In the genomic region with DNA sequence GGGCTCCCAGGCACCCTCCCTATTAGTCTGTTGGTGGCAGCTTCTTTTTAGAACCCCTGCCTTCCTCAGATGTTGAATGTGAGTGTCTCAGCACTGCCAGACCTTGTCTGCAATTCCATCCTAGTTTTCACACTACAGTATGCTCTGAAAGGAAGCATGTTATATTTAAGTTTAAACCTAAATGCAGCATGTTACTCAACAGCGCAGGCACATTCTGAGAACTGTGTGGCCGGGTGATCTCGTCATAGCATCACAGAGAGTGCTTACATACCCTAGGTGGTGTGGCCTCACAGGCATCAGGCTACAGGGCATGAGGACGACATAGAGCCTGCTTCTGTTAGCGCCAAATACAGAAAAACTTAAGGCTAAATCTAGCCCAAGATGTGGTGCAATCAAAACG, we compare ENCODE assay signal across 21 mouse cellular contexts. TPM values are rescaled to one million over a fixed set of nuclear protein-coding genes. Genes with fewer than 3 reads are reported as not detected.
DNase-seq lines count a peak whose midpoint lies in the region; ATAC-seq and TF ChIP-seq lines count a peak whose summit lies in the region.
"Had no signal": no experiment of that assay in that cellular context is flagged by ENCODE, and none has a peak within 500 bp of the region (broad histone marks: within the 10 kb centered on the region; RNA-seq: fewer than 3 reads in every experiment).

No protein-coding gene starts in this region.

- H3K27me3 ChIP-seq in midbrain, embryonic 13.5 days, result no peaks in the 10 kb centered on the region
- no peaks in the 10 kb centered on the region for H3K27me3 ChIP-seq in midbrain, postnatal 0 days (ENCODE audit: insufficient read depth, low read length)
- H3K27me3 ChIP-seq: embryonic facial prominence, embryonic 15.5 days; hindbrain, embryonic 13.5 days had no signal

- 86% methylated on average over 6 of the region's 6 CpGs for WGBS in midbrain, embryonic 13.5 days
- WGBS in midbrain, postnatal 0 days, result 81% methylated on average over 6 of the region's 6 CpGs
- 86% methylated on average over 6 of the region's 6 CpGs for WGBS in lung, adult 2 months

- H3K4me2 ChIP-seq in midbrain, embryonic 13.5 days (replicated peaks), result no peak overlapping the region
- no peak overlapping the region for H3K4me2 ChIP-seq in midbrain, postnatal 0 days (ENCODE audit: low read depth, low read length, poor library complexity, severe bottlenecking)
- H3K4me2 ChIP-seq: embryonic facial prominence, embryonic 15.5 days; hindbrain, embryonic 13.5 days had no signal

- intact Hi-C loops in left cerebral cortex, adult 2 months (cut with DNase I), result loop anchor here (2.0 kb wide), 1 partner anchor 55 kb away; no protein-coding TSS in a partner anchor
- intact Hi-C loops in left cerebral cortex, postnatal 36 days (cut with DNase I), result no loop called here

- TF ChIP-seq CTCF in left cerebral cortex, adult 2 months (IDR thresholded peaks at IDR 0.05), result no peak
- TF ChIP-seq CTCF in cortical plate, adult 2 months (IDR thresholded peaks at IDR 0.05; ENCODE audit: extremely low read depth, insufficient read depth, low read length), result no peak
- TF ChIP-seq CTCF in midbrain, postnatal 0 days (IDR thresholded peaks at IDR 0.05), result no peak
- TF ChIP-seq CTCF in lung, adult 2 months (IDR thresholded peaks at IDR 0.05; ENCODE audit: insufficient read depth, low read length), result no peak

- peak overlapping the region; percentile 38 for H3K27ac ChIP-seq in left cerebral cortex, adult 2 months
- H3K27ac ChIP-seq in cortical plate, adult 2 months (ENCODE audit: insufficient read depth, low read length), result 0 out of 2 replicates have a peak overlapping the region, but pooled peaks have one; percentile 28
- peak overlapping the region; percentile 54 for H3K27ac ChIP-seq in midbrain, embryonic 13.5 days
- peak overlapping the region; percentile 26; the same call in 1 of the 2 replicates for H3K27ac ChIP-seq in midbrain, postnatal 0 days (ENCODE audit: low read depth, low read length)
- H3K27ac ChIP-seq: embryonic facial prominence, embryonic 15.5 days; forebrain, embryonic 10.5 days; heart, embryonic 10.5 days had no signal

- H3K9ac ChIP-seq in midbrain, embryonic 13.5 days (replicated peaks), result no peak overlapping the region
- no peak overlapping the region for H3K9ac ChIP-seq in midbrain, postnatal 0 days (replicated peaks; ENCODE audit: low read length, poor library complexity, severe bottlenecking)
- H3K9ac ChIP-seq: embryonic facial prominence, embryonic 15.5 days; hindbrain, embryonic 13.5 days had no signal

- DNase-seq in left cerebral cortex, adult 2 months (ENCODE audit: extremely low spot score in 1 of 2, low spot score in 2 of 2), result no peak
- no peak for DNase-seq in left cerebral cortex, postnatal 36 days (ENCODE audit: low spot score in 2 of 2)
- DNase-seq in midbrain, postnatal 0 days (ENCODE audit: low spot score), result no peak
- no peak for DNase-seq in lung, adult 2 months
- no peak for DNase-seq in thymus, postnatal 4 days
- DNase-seq: adrenal gland, adult 8-10 months; cerebellum, adult 11-12 months; cerebellum, adult 9-11 months; cerebellum, postnatal 36 days; gastrocnemius, postnatal 10 days; heart, adult 18-20 months; heart, postnatal 10 days; heart, postnatal 4 days had no signal

- H3K4me1 ChIP-seq in cortical plate, adult 2 months (ENCODE audit: control insufficient read depth, insufficient read depth, low read length), result peaks cover 10% of the 10 kb centered on the region
- peaks cover 29% of the 10 kb centered on the region for H3K4me1 ChIP-seq in midbrain, embryonic 13.5 days (replicated peaks)
- H3K4me1 ChIP-seq in midbrain, postnatal 0 days (ENCODE audit: insufficient read depth, low read length), result no peaks in the 10 kb centered on the region; the same call in 1 of the 2 replicates
- no peaks in the 10 kb centered on the region for H3K4me1 ChIP-seq in lung, adult 2 months (ENCODE audit: control insufficient read depth, insufficient read depth, low read length)
- H3K4me1 ChIP-seq: embryonic facial prominence, embryonic 15.5 days had no signal

- no peak overlapping the region for H3K4me3 ChIP-seq in left cerebral cortex, adult 2 months
- no peak overlapping the region for H3K4me3 ChIP-seq in cortical plate, adult 2 months (ENCODE audit: insufficient read depth, low read length)
- H3K4me3 ChIP-seq in midbrain, embryonic 13.5 days (replicated peaks), result no peak overlapping the region
- no peak overlapping the region for H3K4me3 ChIP-seq in midbrain, postnatal 0 days (ENCODE audit: low read depth, low read length)
- no peak overlapping the region for H3K4me3 ChIP-seq in lung, adult 2 months (replicated peaks; ENCODE audit: extremely low read depth, low read depth, low read length)
- H3K4me3 ChIP-seq: embryonic facial prominence, embryonic 15.5 days; erythroblast, embryonic 14.5 days; forebrain, embryonic 10.5 days; heart, embryonic 10.5 days; hindbrain, embryonic 13.5 days had no signal

- peaks cover 5% of the 10 kb centered on the region for H3K36me3 ChIP-seq in midbrain, embryonic 13.5 days
- 0 out of 2 replicates have a peak, but pooled peaks cover 4% of the 10 kb centered on the region for H3K36me3 ChIP-seq in midbrain, postnatal 0 days (ENCODE audit: insufficient read depth, low read length)
- H3K36me3 ChIP-seq: embryonic facial prominence, embryonic 15.5 days; heart, embryonic 10.5 days had no signal

- no peaks in the 10 kb centered on the region for H3K9me3 ChIP-seq in midbrain, embryonic 13.5 days
- no peaks in the 10 kb centered on the region for H3K9me3 ChIP-seq in midbrain, postnatal 0 days (ENCODE audit: low read length)
- H3K9me3 ChIP-seq: embryonic facial prominence, embryonic 15.5 days; forebrain, embryonic 10.5 days; heart, embryonic 10.5 days; hindbrain, embryonic 13.5 days had no signal

- TF ChIP-seq POLR2A in cortical plate, adult 2 months (IDR thresholded peaks at IDR 0.05; ENCODE audit: extremely low read depth, insufficient read depth, low read length), result no peak
- no peak for TF ChIP-seq POLR2A in lung, adult 2 months (IDR thresholded peaks at IDR 0.05; ENCODE audit: borderline replicate concordance, extremely low read depth, low read depth, low read length)

- no peak for ATAC-seq in midbrain, embryonic 13.5 days
- no peak for ATAC-seq in midbrain, postnatal 0 days (ENCODE audit: low FRiP score)
- ATAC-seq: forebrain, embryonic 14.5 days had no signal

RNA-seq across cellular contexts. Expression of a gene that starts 24.0 kb away (rescaled TPM):
- 10 to 100 TPM; 64.0 to 65.1 TPM for total RNA-seq in left cerebral cortex, adult 2 months (2021)
- 10 to 100 TPM; 63.9 to 65.5 TPM for total RNA-seq in left cerebral cortex, postnatal 36 days (2021)
- polyA plus RNA-seq in cortical plate, adult 2 months (2012; rRNA removed), result 60.0 and 60.1 TPM in 2 replicates
- polyA plus RNA-seq in midbrain, embryonic 13.5 days (2015; fragmentation: Nextera tagmentation; extraction: Ambion mirVana), result 71.3 and 75.7 TPM in 2 replicates
- total RNA-seq in midbrain, postnatal 0 days (2014; rRNA removed), result 57.4 and 62.2 TPM in 2 replicates
- polyA plus RNA-seq in midbrain, postnatal 0 days (2015; fragmentation: Nextera tagmentation; extraction: Ambion mirVana), result 59.6 and 66.4 TPM in 2 replicates
- polyA plus RNA-seq in lung, adult 2 months (2012; rRNA removed), result 17.8 and 17.9 TPM in 2 replicates

RNA-seq across cellular contexts. Expression of a gene that starts 25.4 kb away (rescaled TPM):
- 10 to 100 TPM; 61.4 to 63.0 TPM for total RNA-seq in left cerebral cortex, adult 2 months (2021)
- total RNA-seq in left cerebral cortex, postnatal 36 days (2021), result 10 to 100 TPM; 61.3 to 62.7 TPM
- polyA plus RNA-seq in cortical plate, adult 2 months (2012; rRNA removed), result 59.7 TPM in 2 replicates
- 43.8 and 46.0 TPM in 2 replicates for polyA plus RNA-seq in midbrain, embryonic 13.5 days (2015; fragmentation: Nextera tagmentation; extraction: Ambion mirVana)
- 53.2 and 54.4 TPM in 2 replicates for total RNA-seq in midbrain, postnatal 0 days (2014; rRNA removed)
- 37.9 and 38.8 TPM in 2 replicates for polyA plus RNA-seq in midbrain, postnatal 0 days (2015; fragmentation: Nextera tagmentation; extraction: Ambion mirVana)
- polyA plus RNA-seq in lung, adult 2 months (2012; rRNA removed), result 18.7 and 25.1 TPM in 2 replicates
